Mouse (Mus musculus): Measurements from ENCODE around the gene Sco1.

- TF ChIP-seq CTCF (IDR thresholded peaks at IDR 0.05; ENCODE audit: borderline replicate concordance, insufficient read depth, low read length) (no peak), POLR2A (IDR thresholded peaks at IDR 0.05; ENCODE audit: low read depth, low read length) (no peak)
These were observed 7.5 kb upstream of the Sco1 start for GRCm38 (mm10) chr11:67044959-67045358.
